Mouse (Mus musculus) thymus, postnatal 14 days (tissue): ENCODE results near the gene Scgb1a1.
"Not testable (repeated sequence)": the region's sequence is repeated elsewhere in the genome, so short reads cannot be mapped to it uniquely, and the experiment has no call there.

Source experiments
- DNase-seq: peaks from one replicate; pipeline ENCODE4 v3.0.0; 2021

Gene Scgb1a1

GRCm38 (mm10) chr19:9087821-9088220, at the start of gene Scgb1a1:
Gene Scgb1a1, minus strand, starts transcription at chr19:9087958.
- no peak for DNase-seq

GRCm38 (mm10) chr19:9137159-9137558, 49.4 kb upstream of the Scgb1a1 start:
- no peak for DNase-seq

DNA sequence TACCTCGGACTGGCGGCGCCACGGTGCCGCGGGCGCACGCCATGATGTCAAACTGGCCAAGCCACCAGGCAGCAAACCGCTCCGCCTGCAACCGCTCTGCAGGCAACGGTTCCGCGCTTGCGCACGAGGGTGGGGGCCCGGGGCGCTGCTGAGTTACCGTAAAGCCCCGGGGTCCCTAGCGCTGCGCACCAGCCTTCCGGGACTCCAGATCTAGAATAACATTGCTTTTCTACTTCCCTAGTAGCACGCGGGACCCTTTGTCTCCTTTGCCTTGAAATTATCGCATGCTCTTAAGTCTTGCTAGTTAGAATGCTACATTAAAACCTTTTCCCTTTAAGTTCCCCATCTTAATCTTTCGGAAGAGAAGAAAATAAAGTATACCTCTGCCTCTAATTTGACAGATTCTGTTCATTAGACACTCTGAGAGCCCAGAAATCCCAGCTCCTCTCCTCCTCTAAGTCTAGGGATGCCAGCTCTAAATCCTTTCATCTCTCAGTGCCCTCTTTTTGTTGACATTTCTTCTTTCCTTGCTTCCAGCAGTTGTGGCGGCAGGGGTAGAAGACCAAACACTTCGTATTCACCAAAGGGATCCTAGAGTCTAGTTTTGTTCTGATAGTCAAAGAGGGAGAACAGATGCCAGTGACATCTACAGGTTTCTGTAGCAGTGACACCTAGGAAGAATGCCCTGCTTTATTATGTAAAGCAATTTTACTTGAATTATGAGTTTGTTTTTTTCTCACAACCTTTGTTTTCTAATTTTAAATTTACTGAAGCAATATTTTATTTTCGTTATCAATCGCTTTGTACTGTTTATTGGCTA, 48.0 kb upstream of the Scgb1a1 start, which contains the start of gene Asrgl1:
Gene Asrgl1, minus strand, starts transcription at position 125 of the 820 bp plus-strand sequence.
- peak; percentile 96 for DNase-seq

GRCm38 (mm10) chr19:9134746-9135511, 47.2 kb upstream of the Scgb1a1 start:
- DNase-seq: peak; percentile 54

DNA sequence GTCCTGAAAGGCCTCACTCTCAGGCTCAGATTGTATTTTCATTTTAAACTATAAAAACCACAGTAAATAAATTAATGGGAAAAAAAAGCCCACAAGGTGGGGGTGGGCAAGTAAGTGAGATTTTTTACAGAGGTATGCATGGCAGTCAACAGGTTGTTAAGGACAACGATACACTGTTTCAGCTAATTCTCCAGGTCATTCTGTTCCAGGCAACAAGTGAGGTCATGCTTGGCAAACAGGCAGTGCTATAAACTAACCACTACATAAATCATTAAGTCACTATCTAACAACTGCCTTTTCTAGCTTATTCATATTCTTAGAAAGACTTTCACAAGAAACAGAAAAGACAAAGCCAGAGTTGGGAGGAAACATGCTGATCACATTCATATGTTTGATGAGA, 42.2 kb upstream of the Scgb1a1 start:
- no peak for DNase-seq

- DNase-seq: no peak
These were observed 40.9 kb upstream of the Scgb1a1 start for GRCm38 (mm10) chr19:9128499-9129194.

DNA sequence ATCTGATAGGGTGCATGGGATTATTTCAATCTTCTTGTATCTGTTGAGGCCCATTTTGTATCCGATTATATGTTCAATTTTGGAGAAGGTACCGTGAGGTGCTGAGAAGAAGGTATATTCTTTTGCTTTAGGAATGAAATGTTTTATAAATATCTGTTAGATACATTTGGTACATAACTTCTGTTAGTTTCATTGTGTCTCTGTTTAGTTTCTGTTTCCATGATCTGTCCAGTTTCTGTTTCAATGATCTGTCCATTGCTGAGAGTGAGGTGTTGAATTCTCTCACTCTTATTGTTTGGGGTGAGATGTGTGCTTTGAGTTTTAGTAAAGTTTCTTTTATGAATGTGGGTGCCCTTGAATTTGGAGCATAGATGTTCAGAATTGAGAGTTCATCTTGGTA, 36.2 kb upstream of the Scgb1a1 start:
- DNase-seq: not testable (repeated sequence)

- no peak for DNase-seq
These were observed 34.6 kb upstream of the Scgb1a1 start for GRCm38 (mm10) chr19:9122390-9122789.

DNA sequence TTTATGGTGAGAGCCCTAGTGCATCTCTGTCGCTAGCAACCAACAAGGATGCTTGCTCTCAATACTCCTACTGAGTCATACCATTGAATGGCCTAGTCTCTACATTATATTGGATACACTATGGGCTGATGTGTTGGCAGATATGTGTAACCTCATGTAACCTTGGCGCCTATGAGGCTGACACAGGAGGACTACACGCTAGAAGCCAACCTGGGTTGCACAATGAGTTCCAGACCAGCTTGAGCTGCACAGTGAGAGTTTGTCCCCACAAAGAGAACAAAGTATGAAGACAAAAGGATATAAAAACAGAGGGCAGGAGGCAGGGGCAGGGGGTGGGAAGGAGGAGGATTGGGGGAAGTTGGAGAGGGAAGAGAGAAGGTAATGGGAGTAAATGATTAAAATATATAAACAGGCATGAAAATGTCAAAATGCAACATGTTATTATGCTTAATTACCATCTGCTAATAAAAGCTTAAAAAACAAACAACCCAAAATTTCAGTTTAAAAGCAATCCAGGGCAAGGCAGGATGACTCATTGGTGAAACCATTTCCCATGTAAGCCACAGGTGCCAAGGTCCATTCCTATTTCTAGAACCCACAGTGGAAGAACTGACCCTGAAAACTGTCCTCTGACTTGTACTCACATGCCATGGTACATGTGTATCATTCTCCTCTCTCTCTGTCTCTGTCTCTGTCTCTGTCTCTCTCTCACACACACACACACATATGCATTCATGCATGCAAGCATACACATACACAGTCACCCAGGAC, 32.1 kb upstream of the Scgb1a1 start:
- no peak for DNase-seq

DNA sequence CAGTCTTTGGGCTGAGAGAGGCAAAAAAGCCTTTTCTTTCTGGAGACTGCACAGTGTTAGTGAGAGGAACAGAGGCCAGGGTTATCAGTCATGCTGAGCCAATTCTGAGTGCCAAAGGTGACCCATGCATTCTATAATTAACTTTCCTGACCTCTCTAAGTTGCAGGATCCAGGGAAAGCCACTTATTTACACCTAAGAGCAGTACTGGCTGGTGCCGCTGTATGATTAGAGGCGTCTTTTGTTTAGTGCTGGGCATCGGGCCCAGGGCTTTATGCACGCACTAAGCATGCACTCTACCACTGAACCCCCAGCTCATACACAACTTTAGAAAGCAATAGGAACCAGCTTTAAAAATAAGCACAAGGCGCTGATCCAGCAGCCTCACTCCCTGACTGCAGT, 29.5 kb upstream of the Scgb1a1 start:
- no peak for DNase-seq

DNA sequence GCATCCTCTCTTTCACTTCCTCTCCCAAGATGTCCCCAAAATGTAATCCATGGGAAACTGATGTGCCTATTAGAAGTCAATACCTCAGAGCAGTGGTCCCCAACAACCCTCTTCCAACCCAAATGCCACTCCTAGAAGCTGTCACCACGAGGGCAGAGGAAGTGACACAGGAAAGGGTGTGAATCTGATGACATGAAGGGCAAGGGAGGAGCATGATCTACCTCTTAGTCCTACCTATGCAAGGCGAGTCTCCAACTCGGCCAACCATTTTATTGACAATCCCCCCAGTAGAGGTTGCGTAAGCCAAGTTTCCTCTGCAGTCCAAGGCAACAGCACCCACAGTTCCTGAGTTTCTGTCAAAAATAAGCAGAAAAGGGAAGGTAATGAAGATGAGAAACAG, 28.5 kb upstream of the Scgb1a1 start:
- no peak for DNase-seq

GRCm38 (mm10) chr19:9112043-9112442, 24.3 kb upstream of the Scgb1a1 start:
- no peak for DNase-seq

DNA sequence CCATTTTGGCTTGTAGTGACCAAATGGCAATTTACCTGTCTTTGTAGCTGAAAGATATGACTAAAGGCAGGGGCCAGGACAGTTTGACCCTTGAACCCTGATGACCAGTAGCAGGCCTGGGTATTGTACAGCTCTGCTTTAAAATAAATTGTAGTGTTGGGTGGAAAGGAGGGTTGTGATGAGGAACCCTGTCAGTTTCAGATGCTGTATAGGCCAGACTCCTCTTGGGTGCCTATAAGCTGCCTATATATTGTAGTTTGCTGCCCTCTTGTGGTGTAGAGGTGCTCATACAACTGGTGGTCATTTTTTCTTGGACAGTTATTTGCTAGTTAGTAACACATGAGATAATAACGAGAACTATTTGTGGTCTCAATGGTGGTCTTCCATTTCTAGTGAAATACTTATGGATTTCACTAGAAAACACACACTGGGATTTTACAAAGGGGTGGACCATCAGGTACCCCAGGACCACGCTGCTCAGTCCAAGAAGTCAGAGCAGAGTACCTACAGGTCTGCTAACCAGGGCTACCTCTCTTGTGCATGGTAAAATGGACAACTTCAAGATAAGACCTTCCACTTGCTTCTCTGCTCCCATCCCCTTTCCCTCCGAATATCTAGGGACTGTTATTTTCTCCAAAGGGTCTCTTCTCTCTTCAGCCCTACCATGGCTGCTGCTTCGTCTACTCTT, 22.6 kb upstream of the Scgb1a1 start:
- peak; percentile 45 for DNase-seq

- no peak for DNase-seq
These were observed 20.8 kb upstream of the Scgb1a1 start for GRCm38 (mm10) chr19:9108536-9108935.

DNA sequence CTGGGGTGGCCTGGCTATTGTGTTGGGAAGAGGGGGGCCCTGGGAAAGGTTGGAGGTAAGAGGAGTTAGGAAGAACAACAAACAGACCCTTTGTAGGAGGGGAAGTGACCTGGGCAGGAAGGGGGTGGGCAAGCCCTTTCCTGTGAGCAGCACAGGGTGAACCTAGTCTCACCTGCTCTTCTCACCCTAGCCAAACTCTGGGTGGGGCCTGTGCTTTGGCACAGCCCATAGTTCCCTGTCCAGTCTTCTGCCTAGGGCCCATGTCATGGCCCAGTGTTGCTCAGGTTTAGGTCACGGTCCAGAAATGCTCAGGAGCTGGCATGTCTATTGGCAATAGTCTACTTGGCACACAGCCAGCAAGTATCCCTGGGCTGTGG, 19.6 kb upstream of the Scgb1a1 start:
- DNase-seq: no peak

DNA sequence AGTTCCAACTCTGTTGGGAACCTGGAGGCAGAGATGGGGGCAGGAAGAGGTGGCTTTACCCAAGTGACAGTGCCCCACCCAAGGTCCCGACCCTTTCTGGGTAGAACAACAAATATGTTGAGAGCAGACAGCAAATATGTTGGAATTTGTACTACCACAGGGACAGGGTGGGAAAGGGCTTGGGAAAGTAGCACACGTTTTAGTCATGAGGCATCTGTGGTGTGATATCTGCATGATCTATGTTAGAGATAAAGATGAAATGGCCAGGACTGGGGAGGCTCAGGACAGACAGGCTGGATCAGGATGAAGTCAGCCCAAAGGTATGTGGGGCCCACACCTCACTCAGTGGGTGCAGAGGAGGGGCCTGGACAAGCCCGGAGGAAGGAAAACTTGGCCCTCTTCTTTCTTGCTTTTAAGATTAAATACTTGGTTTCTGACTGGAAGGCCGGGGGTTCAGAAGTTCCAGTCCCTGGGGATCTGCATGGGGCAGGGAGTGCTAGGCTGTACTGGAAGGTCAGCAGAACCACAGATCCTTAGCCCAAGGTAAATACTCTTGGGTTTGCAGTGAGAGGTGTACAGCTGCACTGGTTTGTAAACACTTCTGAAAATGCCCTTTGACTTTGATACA, 19.1 kb upstream of the Scgb1a1 start:
- no peak for DNase-seq

DNA sequence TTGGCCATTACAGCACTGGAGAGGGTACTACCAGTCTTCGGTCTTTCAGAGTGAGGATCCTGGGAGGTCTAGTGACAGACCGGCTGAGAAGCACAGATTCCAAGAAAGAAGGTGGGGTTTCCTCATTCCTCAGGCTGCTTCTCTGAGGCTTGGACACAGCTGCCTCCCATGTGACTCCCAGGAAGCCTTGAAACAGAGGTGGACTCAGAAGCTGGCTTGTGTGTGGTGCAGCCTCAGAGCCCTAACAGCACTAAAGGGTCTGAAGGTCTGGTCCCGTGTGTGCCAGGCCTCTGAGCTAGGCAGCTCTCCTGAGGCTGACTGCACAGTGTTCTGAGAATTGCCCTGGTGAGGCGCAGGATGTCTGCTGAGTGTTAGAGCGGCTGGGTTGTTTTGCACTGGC, 18.3 kb upstream of the Scgb1a1 start:
- DNase-seq: no peak

DNA sequence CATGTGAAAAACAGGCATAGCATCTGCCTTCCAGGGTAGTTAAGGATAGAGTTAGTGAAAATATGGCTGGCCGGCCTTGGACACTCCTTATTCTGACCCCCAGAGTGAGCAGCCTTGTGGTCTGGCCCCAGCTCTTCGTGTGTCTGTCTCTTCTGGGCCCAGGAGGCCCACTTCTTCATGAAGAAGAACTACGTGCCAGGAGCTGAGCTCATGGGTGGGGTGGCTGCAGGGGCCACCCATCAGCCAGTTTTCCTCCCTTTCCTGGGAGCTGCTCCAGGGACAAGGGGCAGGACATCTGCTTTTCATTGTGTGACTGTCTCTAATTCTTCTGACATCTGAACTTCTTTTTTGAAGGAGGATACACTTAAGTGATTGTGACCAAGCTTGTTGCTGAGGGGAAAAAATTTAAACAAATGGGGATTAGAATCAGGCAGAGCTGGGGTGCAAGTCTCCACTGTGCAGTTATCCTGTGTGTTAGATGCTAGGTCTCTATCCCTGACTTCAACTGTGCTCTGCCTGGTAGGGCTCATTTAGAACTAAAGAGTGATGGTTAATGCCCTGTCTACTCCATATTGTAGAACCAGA, 17.4 kb upstream of the Scgb1a1 start:
- DNase-seq: no peak

- DNase-seq: no peak
These were observed 16.2 kb upstream of the Scgb1a1 start for GRCm38 (mm10) chr19:9103986-9104385.

- DNase-seq: no peak
These were observed 13.3 kb upstream of the Scgb1a1 start for GRCm38 (mm10) chr19:9101062-9101457.
